Mouse (Mus musculus) lung, postnatal 25 days (tissue): ENCODE data around the gene Rsl1d1.
"Not testable (repeated sequence)": the region's sequence is repeated elsewhere in the genome, so short reads cannot be mapped to it uniquely, and the experiment has no call there.

Experiments used
- DNase-seq: peaks from one replicate; pipeline ENCODE4 v3.0.0; 2022; ENCODE audit warnings: low spot score

Rsl1d1 gene

GRCm38 (mm10) chr16:11157721-11158120 lies 45.4 kb downstream of the Rsl1d1 start:
- DNase-seq: not testable (repeated sequence)

GRCm38 (mm10) chr16:11154500-11154899 lies 48.6 kb downstream of the Rsl1d1 start:
- no peak for DNase-seq

GRCm38 (mm10) chr16:11143706-11144483 lies 59.2 kb downstream of the Rsl1d1 start:
- DNase-seq: peak; percentile 97
